Mouse (Mus musculus) spleen, postnatal 36 days (tissue): Measurements from ENCODE around the gene Spa17.

ENCODE experiments used
- DNase-seq, 2 experiments: peaks; one replicate each; pipeline ENCODE4 v3.0.0; 2022; ENCODE audit warnings: low spot score in 2 of 2, mixed read lengths in 1 of 2

Gene Spa17

DNA sequence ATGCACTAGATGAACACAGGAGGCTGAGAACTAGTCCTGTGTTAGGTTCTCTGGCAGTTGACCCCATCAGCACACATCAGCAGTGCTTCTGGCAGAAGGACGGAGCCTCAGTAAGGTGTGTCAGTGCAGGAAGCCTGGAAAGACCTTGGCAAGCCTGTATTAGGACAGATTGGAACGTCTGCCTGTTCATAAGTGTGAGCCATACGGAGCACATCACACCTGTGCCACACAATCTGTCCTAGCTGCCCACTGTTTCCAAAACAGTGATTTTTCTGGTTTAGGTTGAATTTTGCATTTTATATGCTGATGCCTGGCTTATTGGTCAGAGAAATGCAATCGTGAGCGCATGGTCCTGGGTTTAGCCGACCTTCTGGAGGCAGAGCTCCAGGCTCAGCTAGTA is 7.8 kb upstream of the Spa17 start:
- no peak for DNase-seq

DNA sequence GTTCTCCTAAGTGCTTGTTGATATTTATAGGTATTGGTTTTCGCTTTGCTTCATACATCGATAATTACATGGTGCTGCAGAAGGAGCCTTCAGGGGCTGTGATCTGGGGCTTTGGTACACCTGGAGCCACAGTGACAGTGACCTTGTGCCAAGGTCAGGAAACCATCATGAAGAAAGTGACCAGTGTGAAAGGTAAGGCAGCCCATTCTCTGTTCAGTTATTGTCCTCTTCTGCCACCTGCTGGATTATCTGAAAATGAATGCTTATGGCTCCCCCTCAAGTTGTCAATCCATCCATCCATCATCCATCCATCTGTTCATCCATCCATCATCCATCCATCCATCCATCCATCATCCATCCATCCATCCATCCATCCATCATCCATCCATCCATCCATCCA is 3.2 kb upstream of the Spa17 start:
- peak in 1 of 2 experiments; percentile 29 for DNase-seq

DNA sequence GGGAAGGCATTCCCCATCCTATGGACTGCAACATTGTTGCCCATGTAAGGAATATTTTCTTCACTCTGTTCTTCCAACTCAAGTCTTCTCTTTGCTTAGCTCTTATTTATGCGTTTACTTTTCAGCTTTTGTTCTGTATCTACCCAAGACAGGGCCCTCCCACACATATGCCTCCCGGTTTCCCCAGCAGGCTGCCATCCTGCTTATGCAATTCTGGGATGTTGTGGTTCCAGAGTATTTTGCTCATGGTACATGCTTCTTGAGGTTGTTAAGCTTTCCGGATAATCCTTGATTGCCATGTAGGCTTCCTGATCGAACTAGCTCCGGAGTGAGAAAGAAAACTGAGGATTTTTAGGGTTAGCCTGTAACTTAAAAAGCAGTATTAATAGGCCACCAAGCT is 1.7 kb upstream of the Spa17 start:
- DNase-seq: no peak

DNA sequence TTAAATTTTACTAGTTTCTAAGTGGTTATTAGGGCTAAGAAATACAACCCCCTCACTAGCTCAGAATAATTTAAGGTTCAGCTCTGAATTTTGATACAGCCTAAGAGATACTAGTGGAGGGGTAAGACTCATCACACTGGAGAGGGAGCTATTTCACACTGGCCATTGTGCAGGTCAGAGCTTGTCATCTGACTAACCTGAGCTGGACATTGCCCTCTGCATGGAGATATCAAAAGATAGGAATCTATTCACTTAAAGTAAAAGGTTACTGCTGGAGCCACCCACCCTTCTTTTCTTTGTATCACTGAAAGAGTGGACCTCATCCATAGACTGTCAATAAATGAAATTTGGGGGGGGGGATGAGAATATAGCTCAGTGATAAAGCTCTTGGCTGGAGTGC is 794 bp upstream of the Spa17 start:
- no peak for DNase-seq

DNA sequence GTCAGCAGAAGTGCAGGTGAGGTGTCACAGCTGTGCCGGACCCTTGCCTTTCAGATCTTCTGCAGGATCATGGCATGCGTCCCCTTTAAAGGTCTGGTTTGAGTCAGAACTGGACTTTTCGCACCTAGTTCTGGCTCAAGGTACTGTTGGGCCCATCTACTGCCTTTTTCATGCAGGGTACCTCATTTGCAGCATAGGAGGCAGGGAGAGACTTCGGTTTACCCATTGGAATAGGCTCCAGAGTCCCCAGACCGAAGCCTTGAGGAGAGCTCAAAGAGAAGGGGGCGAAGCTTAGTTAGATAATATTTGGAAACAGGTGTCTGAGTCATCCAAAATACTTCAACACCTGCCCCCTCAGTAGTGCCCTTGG is 374 bp upstream of the Spa17 start:
- no peak for DNase-seq

DNA sequence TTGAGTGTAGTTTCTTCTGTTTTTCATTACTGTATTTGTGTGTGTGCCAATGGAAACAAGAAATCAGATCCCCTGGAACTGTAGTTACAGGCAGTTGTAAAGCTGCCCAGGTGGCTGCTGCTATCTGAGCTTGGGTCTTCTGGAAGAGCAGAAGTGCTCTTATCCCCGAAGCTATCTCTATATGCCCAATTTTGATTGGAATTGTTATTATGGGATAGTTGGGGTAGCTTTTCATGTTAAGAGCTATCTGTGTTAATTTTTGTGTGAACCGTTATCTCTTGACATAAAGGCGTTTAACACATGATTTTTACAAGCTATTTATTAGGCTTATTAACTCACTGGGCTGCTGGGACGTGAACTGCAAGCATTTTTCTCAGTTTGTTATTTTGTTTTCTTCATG is 4.0 kb downstream of the Spa17 start:
- no peak for DNase-seq

DNA sequence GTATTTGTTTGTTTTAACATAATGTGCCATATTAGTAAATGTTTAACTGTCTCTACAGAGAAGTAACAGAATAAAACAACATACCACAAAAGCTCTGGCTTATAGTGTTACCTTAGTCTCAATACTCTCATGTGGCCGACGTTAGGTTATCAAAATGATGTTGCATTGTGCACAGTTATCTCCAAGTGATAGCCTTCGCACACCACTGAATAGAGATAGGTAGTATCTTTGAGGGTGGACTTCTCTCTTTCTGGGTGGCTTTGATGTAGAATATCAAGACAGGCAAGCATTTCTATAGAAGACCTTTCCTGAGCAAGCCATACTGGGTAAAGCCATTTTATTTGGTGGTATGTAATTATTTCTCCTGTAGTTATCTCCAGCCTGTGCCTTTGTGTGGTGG is 8.4 kb downstream of the Spa17 start:
- DNase-seq: no peak

DNA sequence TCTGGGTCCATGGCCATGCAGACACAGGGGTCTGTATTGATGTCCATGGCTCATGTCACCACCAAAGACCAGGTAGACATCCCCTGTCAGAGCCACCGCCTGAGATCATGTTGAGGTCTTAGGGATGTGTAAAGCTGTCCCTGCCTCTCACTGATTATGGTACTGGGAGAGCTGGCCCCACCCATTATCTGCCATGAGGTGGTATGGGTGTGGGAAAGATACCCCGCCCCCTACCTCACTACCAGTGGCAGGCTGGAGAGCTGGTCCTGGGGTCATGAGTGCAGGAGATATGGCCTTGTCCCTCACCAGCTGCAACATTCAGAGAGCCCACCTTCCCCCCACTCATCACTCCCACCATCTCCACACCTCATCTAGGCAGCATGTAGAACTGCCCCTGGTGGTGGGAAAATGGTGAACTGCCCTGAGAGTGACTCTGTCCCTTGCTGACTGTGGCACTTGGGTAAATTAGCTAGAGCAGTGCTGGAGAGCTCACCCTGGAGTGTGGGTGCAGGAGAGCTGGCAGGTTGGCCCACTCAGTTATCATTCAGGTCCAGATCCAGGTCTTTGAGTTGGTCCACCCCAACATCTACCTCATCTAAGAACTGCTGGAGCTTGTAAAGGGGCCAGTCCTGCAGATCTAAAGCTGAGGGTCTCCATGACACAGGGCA is 12.8 kb downstream of the Spa17 start:
- no peak for DNase-seq

DNA sequence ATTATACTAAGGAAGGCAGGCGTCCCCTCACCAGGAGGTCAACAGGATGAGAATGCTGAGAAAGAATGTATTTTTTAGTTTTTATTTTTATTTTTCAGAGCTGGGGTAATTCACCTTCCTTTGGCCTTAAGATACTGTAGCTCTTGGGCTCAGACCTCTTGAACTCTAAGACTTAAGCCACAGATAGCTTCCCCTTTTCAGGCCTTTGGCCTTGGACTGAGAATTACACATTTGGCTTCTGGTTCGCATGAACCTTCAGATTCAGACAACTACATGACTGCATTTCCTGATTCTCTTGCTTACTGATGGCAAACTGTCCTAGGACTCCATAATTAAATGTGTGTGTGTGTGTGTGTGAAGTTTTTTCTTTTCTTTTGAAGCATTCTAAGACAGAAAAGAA is 14.9 kb downstream of the Spa17 start:
- DNase-seq: no peak

DNA sequence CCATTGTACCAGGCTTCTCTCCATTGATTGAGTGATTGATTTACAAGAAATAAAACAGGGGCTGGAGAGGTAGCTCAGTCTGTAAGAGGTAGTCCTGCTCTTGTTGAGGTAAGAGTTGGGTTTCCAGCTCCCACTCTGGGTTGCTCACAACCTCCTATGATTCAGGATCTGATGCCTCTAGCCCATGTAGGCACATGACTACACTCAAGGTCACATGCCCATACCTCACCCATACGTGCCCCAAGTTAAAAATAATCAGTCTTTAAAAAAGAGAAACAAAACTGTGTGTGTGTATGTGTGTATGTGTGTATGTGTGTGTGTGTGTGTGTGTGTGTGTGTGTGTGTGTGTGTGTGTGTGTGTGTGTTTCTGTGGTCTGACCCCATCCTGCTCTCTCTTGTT is 18.0 kb downstream of the Spa17 start:
- DNase-seq: no peak

DNA sequence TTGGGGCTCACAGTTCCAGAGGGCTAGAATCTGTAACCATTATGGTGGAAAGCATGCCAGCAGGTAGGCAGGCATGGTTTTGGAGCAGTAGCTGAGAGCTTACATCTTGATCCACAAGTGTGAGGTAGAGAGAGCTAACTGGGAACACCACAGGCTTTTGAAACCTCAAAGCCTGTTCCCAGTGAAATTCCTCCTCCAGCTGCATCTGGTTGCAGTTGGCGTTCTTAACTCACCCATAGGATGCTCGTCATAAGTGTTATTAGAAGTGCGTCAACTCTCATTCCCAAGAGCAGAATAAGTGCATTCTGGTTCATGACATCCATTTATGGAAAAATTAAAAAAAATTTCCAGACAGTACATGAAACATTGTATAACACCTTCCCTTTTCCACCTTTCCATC is 19.8 kb downstream of the Spa17 start:
- DNase-seq: no peak

DNA sequence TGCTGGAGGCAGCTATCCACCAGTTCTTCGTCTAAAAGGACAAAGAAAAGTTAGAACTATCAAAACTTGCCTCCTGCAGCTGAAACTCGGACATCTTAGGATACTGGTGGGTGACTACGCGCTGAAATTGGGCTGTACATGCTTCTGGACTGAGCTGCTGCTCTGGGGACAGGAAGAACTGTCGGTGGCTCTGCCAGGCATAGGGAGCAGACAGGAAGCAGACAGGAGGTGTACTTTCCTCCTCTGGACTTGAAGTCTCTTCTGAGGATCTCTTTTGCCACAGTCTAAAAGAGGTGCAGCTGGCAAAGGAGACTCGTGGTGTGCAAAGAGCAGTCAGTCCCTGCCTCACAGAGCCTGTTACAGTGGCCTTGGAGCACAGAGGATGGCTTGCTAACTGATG is 20.9 kb downstream of the Spa17 start:
- no peak for DNase-seq

DNA sequence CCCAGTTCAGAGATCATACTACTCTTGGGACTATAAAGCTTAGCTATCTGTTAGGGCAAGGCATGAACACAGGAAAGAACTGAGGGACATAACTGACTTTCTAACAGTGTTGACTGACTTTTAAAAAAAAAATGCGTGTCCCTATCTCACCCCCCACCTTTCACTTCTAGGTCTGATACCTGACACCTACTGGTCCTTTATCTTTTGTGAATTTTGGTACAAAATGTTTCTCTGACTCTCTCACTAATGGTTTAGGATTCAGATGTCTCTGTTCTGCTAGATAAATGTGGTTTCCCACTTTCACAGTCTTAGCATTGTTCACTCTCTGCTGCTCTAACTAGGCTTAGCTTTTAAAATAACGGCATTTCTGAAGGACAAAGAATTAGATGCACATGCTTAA is 21.5 kb downstream of the Spa17 start:
- DNase-seq: no peak

DNA sequence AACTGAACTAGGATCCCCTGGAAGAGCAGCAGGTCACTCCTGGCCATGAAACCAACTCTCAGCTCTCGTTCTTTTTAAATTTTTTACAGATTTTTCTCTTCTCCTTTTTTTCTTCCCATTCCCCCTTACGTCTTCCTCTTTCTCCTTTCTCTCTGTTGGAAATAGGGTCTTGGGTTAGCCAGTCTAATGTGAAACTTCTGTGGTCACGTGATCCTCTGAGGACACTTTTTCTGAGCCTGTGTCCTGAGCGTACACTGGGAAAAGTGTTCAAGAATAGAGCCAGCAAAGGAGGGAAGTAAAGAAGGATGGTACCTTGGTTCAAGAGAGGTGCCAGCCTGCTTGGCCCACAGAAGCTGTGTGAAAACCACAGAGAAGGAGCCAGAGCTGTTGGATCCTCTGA is 23.1 kb downstream of the Spa17 start:
- DNase-seq: no peak

DNA sequence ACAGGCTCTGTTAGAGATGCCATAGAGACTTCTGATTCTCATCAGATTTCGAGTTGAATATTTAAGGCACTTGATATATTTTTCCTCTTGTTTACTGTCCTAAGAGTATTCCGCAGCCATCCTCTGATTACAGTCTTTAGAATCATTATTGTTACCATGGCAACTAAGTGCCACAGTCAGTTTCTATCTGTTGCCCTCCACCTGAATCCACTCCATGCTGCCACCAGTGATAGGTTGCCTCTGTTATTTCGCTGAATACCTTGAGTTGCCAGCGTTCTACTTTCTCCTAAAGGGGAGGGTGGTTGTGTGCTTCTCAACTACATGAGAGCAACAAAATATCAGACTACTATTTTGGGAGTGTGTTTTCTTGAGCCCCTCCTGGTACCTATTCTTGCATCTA is 26.8 kb downstream of the Spa17 start:
- no peak for DNase-seq

DNA sequence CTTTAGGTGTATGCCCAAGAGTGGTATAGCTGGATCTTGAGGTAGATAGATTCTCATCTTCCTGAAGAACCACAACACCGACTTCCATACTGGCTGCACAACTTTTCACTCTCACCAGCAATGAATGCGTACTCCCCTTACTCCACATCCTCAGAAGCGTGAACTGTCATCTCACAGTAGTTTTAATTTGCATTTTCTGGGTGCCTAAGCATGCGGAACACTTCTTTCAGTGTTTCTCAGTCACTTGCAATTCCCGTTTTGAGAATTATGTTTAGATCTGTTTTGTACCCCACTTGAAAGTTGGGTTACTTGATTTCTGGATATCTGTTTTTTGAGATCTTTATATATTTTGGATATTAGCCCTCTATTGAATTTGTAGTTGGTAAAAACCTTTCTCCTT is 29.9 kb downstream of the Spa17 start:
- DNase-seq: peak; percentile 29 to 40

DNA sequence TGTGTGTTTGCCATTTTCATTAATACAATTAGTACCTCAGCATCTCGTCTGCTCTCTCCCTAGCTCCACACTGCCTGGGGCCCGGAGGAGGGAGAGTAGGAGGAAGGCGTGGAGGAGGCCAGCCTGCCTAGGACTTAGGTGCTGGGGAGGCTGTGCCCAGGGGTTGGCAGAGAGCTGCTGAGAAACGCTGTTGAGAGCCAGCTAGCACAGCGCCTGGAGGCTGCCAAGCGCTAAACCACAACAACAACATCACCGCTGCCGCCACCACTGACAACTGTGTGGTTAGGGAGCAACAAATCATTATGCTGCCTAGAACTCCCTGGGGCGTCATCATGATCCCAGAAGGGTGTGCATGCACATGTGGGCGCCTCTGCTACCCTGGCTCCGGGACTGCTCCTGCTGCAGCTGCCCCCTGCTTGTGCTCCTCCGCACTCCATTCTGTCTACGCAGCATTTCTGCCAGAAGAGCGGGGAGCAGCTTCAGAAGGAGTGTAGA is 37.0 kb downstream of the Spa17 start:
- DNase-seq: peak; percentile 67 to 73

DNA sequence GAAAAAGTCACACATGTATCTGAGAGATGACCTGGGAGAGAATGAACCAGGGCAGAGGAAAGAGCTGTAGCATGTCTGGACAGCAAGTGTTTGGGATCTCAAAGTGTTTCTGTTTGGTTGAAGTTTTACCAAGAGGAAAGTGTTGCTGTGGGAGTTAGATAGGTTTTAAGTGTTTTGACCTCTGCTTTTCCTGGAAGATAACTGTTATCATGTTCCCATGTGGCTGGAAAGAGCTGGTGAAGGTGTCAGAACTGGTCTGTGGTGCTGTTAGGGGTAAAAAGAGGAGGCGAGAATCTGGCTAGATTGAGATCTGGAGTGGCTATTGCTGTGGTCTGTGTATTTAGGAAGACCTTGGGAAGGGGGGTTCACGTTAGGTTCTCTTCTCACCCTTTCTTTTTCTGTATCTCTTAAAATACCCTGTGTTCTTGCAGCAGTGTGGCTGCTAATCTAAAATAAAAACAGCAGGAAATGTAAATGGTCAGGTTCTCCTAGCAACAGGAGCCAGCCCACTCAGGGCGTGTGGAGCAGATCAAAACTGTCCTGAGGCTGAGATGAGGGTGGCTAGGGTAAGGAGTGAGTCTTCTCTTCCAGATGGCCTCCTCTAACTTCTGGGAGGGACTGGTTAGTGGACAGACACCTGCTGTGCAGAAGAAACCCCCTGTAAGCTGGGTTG is 41.2 kb downstream of the Spa17 start:
- DNase-seq: no peak

DNA sequence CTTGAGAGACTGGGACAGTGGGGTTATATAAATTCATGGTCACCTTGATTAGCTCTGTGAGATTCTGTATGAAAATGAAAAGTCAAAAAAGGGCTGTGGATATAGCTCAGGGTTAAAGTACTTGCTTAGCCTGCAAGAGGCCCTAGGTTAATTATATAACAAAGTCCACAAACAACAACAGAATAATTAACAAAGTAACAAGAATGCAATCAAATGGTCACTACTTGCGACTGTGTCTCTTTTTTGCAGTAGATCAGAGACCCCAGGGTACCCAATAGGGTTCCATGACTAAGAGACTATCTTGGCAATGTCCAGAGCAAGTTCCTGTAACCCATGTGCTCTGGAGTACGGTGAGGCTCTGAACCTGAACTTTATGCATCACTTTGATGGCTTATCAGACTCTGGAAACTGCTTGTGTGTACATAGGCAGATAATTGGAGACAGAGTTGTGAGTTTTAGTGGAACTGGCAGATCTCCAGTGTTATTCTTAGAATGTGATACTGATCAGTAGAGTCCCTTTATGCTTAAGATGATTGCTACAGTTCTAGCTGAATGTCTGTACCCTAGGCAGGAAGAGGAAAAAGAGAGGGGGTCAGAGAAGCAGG is 44.2 kb downstream of the Spa17 start:
- DNase-seq: no peak

DNA sequence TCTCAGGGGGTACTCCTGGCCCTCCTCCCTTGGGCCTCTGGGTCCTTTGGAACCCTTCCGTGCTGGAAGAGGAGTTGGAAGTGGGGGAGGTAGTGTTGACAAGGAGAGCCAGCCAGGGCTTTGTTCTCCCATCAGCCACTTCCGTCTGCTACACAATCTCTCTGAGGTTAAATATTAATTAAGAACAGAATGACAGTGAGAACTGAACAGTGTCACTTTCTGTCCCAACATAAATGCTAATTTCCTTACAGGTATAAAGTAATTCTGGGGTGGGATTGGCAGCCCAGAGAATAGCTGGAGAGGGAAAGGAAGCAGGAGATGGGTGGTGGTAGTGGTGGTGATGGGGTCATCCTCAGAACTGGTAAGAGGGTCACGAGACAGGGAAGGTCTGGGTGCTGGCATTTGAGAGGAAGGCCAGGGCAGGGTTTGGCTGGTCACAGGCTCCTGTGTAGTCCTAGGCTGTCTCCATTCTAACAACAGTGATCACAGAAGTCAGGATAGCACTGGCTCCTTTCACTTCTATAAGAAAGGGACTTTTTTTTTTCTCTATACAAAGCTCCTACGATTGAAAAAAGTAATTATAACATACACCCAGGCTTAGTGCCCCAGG is 44.8 kb downstream of the Spa17 start:
- DNase-seq: no peak

DNA sequence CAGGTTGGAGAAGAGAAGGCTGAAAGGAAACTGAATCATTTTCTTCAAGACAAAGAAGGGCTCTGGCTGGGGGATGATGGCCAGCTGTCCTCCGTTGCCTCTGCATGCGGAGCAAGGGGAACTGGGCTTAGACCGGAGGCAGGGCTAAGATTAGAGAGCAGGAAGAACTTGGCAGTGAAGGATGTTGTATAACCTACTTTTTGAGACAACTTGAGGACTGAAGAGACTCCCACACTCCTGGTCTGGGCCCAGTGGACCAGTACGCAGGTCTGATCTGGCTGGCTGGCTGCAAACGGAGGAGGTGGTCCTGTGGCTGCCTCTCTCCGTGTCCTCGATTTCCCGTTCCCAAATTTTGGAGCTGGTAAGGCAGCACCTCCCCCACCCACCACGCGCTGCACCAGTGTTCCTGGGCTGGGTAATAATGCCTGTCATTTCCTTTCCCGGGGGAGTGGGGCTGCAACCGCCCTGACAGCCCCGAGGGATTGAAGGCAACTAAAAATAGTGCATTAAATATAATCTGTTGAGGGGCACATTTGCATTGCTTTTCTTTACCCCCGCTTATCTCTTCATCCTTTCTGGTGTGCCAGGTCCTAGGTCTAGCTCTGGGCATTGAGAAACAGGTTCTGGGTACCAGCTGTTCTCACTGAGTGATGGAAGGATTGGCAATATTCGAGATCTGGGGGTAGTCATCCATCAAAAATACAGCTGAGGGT is 45.5 kb downstream of the Spa17 start:
- peak in 1 of 2 experiments; percentile 39 for DNase-seq

DNA sequence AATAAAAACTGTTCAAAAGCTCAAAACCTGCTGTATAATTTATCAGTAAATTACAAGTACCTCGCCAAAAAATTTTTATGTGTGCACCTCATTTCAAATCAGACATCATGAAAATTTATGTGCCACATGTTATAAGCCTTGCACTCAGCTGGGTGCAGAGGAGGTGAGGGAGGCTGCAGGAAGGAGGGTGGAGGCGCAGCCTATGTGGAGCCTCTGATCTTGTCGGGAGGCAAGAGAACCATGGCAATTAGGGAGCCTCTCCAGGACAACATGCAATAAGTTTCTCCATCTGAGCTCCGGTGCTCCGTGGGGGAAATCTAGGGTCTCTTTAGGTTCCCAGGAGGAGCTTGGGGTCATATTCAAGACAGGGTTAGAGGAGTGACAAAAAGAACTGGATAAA is 46.1 kb downstream of the Spa17 start:
- DNase-seq: no peak
